Mouse (Mus musculus) liver, adult 2 months (tissue): Measurements from ENCODE around the gene Numa1. TPM values are rescaled to one million over a fixed set of nuclear protein-coding genes. Genes with fewer than 3 reads are reported as not detected.
"Not testable (repeated sequence)": the region's sequence is repeated elsewhere in the genome, so short reads cannot be mapped to it uniquely, and the experiment has no call there.

ENCODE experiments used
- DNase-seq: peaks from one replicate; pipeline ENCODE4 v3.0.0-alpha.2; 2011; ENCODE audit warnings: low read depth, low spot score; ENCODE audit errors: extremely low read depth
- H3K27ac ChIP-seq: fragments of 200-500 bp; replicated peaks from 2 replicates; pipeline ENCODE4 v1.5.1; 2012; ENCODE audit warnings: low read depth, mild to moderate bottlenecking, control low read depth, inconsistent platforms, low read length; ENCODE audit not compliant: insufficient read depth
- H3K27me3 ChIP-seq: fragments of 200-500 bp; 2 replicates; pipeline ENCODE4 v1.6.1; 2012; ENCODE audit warnings: mild to moderate bottlenecking, moderate library complexity, low read length, inconsistent platforms; ENCODE audit not compliant: control insufficient read depth, insufficient read depth
- H3K36me3 ChIP-seq: fragments of 200-500 bp; 2 replicates; pipeline ENCODE4 v1.6.1; 2012; ENCODE audit warnings: low read length, inconsistent platforms; ENCODE audit not compliant: control insufficient read depth, insufficient read depth
- H3K4me1 ChIP-seq: fragments of 200-500 bp; 2 replicates; pipeline ENCODE4 v1.6.1; 2011; ENCODE audit warnings: low read length; ENCODE audit not compliant: control insufficient read depth, insufficient read depth
- H3K4me3 ChIP-seq: fragments of 200-500 bp; 2 replicates; pipeline ENCODE4 v1.5.1; 2011; ENCODE audit warnings: low read depth, mild to moderate bottlenecking, control low read depth, low read length, moderate library complexity; ENCODE audit not compliant: insufficient read depth
- H3K79me2 ChIP-seq: fragments of 200-500 bp; 2 replicates; pipeline ENCODE4 v1.6.1; 2012; ENCODE audit warnings: inconsistent platforms, mild to moderate bottlenecking, low read length, moderate library complexity; ENCODE audit not compliant: control insufficient read depth, insufficient read depth
- H3K9ac ChIP-seq: fragments of 200-500 bp; 2 replicates; pipeline ENCODE4 v1.6.1; 2012; ENCODE audit warnings: low read depth, mild to moderate bottlenecking, control low read depth, inconsistent platforms, low read length
- CTCF ChIP-seq: fragments of 200-500 bp; IDR thresholded peaks from 2 replicates; pipeline ENCODE4 v1.5.1; 2011; ENCODE audit warnings: low read depth, low read length, control low read depth
- POLR2A ChIP-seq: fragments of 200-500 bp; IDR thresholded peaks from 2 replicates; pipeline ENCODE4 v1.6.1; 2011; ENCODE audit warnings: low read length, control low read depth; ENCODE audit not compliant: insufficient read depth; ENCODE audit errors: extremely low read depth
- WGBS: fragments of 180-500 bp; shearing (Covaris S2); methylation state at CpG from one replicate; pipeline ENCODE4 v1.1.7; 2018; 5-methylcytosine and 5-hydroxymethylcytosine counted together
- polyA plus RNA-seq: library from polyadenylated mRNA; depleted of rRNA; stranded (reverse); fragments of >200 nt; gene quantifications from 2 replicates; pipeline ENCODE4 v1.2.3, GENCODE M21; 2012
- total RNA-seq: library from RNA; depleted of rRNA; stranded (reverse); fragments of >200 nt; gene quantifications from 2 replicates; pipeline ENCODE4 v1.2.3, GENCODE M21; 2014

The Numa1 gene
- total and polyA plus RNA-seq, 2 experiments: 26.7 to 31.8 TPM

GRCm38 (mm10) chr7:101906696-101907095 is 27.2 kb upstream of the Numa1 start:
- 25% methylated on average over 8 of the region's 8 CpGs for WGBS
- peak overlapping the region; percentile 81 for H3K4me3 ChIP-seq
- TF ChIP-seq POLR2A: no peak
- no peak for TF ChIP-seq CTCF

GRCm38 (mm10) chr7:101908367-101908766 is 25.5 kb upstream of the Numa1 start:
- peaks cover 12% of the 10 kb centered on the region; the same call in 1 of the 2 replicates for H3K79me2 ChIP-seq
- TF ChIP-seq POLR2A (no peak), CTCF (no peak)
- H3K4me3 ChIP-seq: no peak overlapping the region
- peak overlapping the region; percentile 1; the same call in 1 of the 2 replicates for H3K9ac ChIP-seq
- no peaks in the 10 kb centered on the region for H3K27me3 ChIP-seq
- peak overlapping the region; percentile 62 for H3K27ac ChIP-seq
- DNase-seq: peak; percentile 41
- 37% methylated on average over 4 of the region's 4 CpGs for WGBS
- H3K4me1 ChIP-seq: peaks cover 36% of the 10 kb centered on the region
- peaks cover 17% of the 10 kb centered on the region for H3K36me3 ChIP-seq

More at GRCm38 (mm10) chr7:101906696-101907095, 27.2 kb upstream of the Numa1 start:
- Histone ChIP-seq H3K9ac (peak overlapping the region; percentile 94), H3K79me2 (peaks cover 12% of the 10 kb centered on the region; the same call in 1 of the 2 replicates), H3K27me3 (no peaks in the 10 kb centered on the region), H3K27ac (peak overlapping the region; percentile 96), H3K36me3 (peaks cover 4% of the 10 kb centered on the region; the same call in 1 of the 2 replicates), H3K4me1 (peaks cover 36% of the 10 kb centered on the region)
- DNase-seq: peak; percentile 45

GRCm38 (mm10) chr7:101910138-101910537 is 23.8 kb upstream of the Numa1 start:
- no peak for TF ChIP-seq POLR2A
- no peak for TF ChIP-seq CTCF
- H3K27ac ChIP-seq: peak overlapping the region; percentile 62
- no peak overlapping the region for H3K9ac ChIP-seq
- H3K36me3 ChIP-seq: peaks cover 23% of the 10 kb centered on the region
- H3K4me3 ChIP-seq: no peak overlapping the region
- H3K27me3 ChIP-seq: no peaks in the 10 kb centered on the region
- peaks cover 12% of the 10 kb centered on the region; the same call in 1 of the 2 replicates for H3K79me2 ChIP-seq
- WGBS: 29% methylated on average over 4 of the region's 4 CpGs
- peak; percentile 99 for DNase-seq
- H3K4me1 ChIP-seq: peaks cover 34% of the 10 kb centered on the region

GRCm38 (mm10) chr7:101911982-101912381 is 21.9 kb upstream of the Numa1 start:
- no peak overlapping the region for H3K27ac ChIP-seq
- no peak overlapping the region for H3K9ac ChIP-seq
- no peak for DNase-seq
- peaks cover 36% of the 10 kb centered on the region for H3K4me1 ChIP-seq
- WGBS: 84% methylated on average over 3 of the region's 3 CpGs
- peaks cover 23% of the 10 kb centered on the region for H3K36me3 ChIP-seq
- H3K27me3 ChIP-seq: no peaks in the 10 kb centered on the region
- H3K4me3 ChIP-seq: no peak overlapping the region
- H3K79me2 ChIP-seq: peaks cover 3% of the 10 kb centered on the region; the same call in 1 of the 2 replicates
- TF ChIP-seq CTCF (no peak), POLR2A (no peak)

GRCm38 (mm10) chr7:101918071-101918470 is 15.8 kb upstream of the Numa1 start:
- Histone ChIP-seq H3K4me1 (peaks cover 8% of the 10 kb centered on the region), H3K27me3 (no peaks in the 10 kb centered on the region), H3K4me3 (no peak overlapping the region), H3K9ac (no peak overlapping the region), H3K79me2 (no peaks in the 10 kb centered on the region), H3K27ac (no peak overlapping the region), H3K36me3 (peaks cover 5% of the 10 kb centered on the region; the same call in 1 of the 2 replicates)
- DNase-seq: peak; percentile 55
- TF ChIP-seq POLR2A (no peak), CTCF (peak; percentile 81)
- 17% methylated on average over 1 of the region's 1 CpGs for WGBS

GRCm38 (mm10) chr7:101925892-101926291 is 8.0 kb upstream of the Numa1 start:
- not testable (repeated sequence) for H3K79me2 ChIP-seq, H3K36me3 ChIP-seq, H3K27ac ChIP-seq, H3K4me1 ChIP-seq, H3K4me3 ChIP-seq, H3K9ac ChIP-seq, DNase-seq, H3K27me3 ChIP-seq
